Mouse (Mus musculus) mouse embryonic stem cell (cell line): ENCODE results near the gene 9330182O14Rik.

ENCODE experiments used
- in situ Hi-C, 2 experiments: fragments of 300-500 bp; cut with MboI; formaldehyde crosslinking; loops; 1 replicate in 1 of 2; 3 replicates in 1 of 2; pipeline ENCODE4 v1.14.3; 2019 to 2020; ENCODE audit warnings: low sequenced_read_pairs in 2 of 2, low pct_unique_long_range_greater_than_20kb in 1 of 2, mixed read lengths in 1 of 2; ENCODE audit not compliant: unreplicated experiment in 1 of 2

9330182O14Rik gene

DNA sequence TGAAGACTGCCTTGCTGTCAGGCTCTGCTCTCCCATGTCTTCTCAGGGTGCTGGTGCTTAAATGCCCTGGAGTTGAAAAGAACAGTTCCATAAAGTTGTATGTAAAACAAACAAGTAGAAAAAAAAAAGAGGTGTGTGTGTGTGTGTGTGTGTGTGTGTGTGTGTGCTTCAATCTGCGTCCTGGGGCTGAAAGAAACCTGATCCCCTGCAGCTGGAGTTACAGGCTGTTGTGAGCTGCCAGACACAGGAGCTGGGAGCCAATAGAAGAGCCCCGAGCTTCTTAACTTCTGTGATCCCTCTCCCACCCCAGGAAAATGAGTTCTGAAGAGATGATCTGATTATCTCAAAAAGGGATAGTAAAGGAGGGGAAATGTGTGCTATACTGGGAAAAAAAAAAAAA, 45.3 kb downstream of the 9330182O14Rik start:
- in situ Hi-C loops: no loop called here

- in situ Hi-C loops: no loop called here
Measured at GRCm38 (mm10) chr15:40187017-40187416, 52.9 kb downstream of the 9330182O14Rik start.
